Mouse (Mus musculus): Measurements from ENCODE around the gene Cacnb2. TPM values are rescaled to one million over a fixed set of nuclear protein-coding genes. Genes with fewer than 3 reads are reported as not detected.
A peak's percentile ranks its signal among the peaks of the same experiment; 100 is the strongest.

Cacnb2 gene
- polyA plus RNA-seq, 1 experiment from 2014 or later = 7.6 TPM

DNA sequence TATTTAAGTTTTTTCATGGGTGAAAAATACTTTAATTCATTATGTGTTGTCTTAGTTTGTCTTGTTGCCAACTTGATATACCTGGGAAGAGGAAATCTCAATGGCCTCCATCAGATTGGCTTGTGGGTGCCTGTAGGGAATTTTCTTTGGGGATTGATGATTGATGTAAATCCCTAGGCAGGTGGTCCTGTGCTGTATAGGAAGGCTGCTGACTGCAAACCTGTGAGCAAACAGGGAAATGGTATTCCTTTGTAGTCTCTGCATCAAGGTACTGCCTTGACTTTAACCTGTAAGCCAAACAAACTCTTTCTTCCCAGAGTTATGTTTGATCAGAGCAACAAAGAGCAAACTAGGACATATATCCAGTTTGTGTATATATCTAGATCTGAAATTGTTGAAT lies 276.1 kb downstream of the Cacnb2 start:
- Histone ChIP-seq H3K9ac (ENCODE audit: low read depth, low read length) (no peak overlapping the region), H3K4me1 (ENCODE audit: control insufficient read depth, insufficient read depth, low read depth, low read length) (peaks cover 8% of the 10 kb centered on the region; the same call in 1 of the 2 replicates)

DNA sequence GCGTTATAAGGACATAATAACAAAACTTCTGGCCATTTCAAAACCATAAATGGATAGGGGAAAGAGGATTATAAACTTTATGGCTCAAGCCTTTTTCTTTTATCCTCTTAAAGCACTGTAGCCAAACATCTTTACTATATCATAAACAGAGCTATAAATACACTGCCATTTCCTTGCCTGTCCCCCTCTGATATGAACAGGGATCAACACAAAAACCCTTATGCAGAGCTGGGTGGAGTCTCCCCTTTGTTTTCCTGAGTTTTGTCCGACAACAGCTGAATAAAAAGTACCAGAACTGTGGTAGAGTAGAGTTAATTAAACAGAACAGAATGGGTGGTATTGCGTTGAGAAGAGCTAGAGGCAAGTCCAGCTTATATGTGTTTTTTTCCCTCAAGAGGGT lies 280.6 kb downstream of the Cacnb2 start:
- Histone ChIP-seq H3K9me3 (ENCODE audit: control insufficient read depth, low read length) (no peaks in the 10 kb centered on the region), H3K27ac (ENCODE audit: low read depth, low read length) (no peak overlapping the region), H3K4me2 (ENCODE audit: low read length) (no peak overlapping the region), H3K4me1 (ENCODE audit: control insufficient read depth, insufficient read depth, low read depth, low read length) (no peaks in the 10 kb centered on the region), H3K27me3 (replicated peaks; ENCODE audit: control insufficient read depth, insufficient read depth, low read length) (no peaks in the 10 kb centered on the region), H3K9ac (ENCODE audit: low read depth, low read length) (no peak overlapping the region), H3K4me3 (ENCODE audit: low read length) (no peak overlapping the region), H3K36me3 (ENCODE audit: control insufficient read depth, insufficient read depth, low read length) (no peaks in the 10 kb centered on the region)
- 85% methylated on average over 3 of the region's 3 CpGs for WGBS
- ATAC-seq = no peak

More for the DNA sequence above, 276.1 kb downstream of the Cacnb2 start:
- Histone ChIP-seq H3K4me3 (ENCODE audit: low read length) (no peak overlapping the region), H3K9me3 (ENCODE audit: control insufficient read depth, low read length) (no peaks in the 10 kb centered on the region), H3K27me3 (replicated peaks; ENCODE audit: control insufficient read depth, insufficient read depth, low read length) (no peaks in the 10 kb centered on the region), H3K36me3 (ENCODE audit: control insufficient read depth, insufficient read depth, low read length) (no peaks in the 10 kb centered on the region), H3K4me2 (ENCODE audit: low read length) (no peak overlapping the region), H3K27ac (ENCODE audit: low read depth, low read length) (no peak overlapping the region)
- ATAC-seq = no peak

DNA sequence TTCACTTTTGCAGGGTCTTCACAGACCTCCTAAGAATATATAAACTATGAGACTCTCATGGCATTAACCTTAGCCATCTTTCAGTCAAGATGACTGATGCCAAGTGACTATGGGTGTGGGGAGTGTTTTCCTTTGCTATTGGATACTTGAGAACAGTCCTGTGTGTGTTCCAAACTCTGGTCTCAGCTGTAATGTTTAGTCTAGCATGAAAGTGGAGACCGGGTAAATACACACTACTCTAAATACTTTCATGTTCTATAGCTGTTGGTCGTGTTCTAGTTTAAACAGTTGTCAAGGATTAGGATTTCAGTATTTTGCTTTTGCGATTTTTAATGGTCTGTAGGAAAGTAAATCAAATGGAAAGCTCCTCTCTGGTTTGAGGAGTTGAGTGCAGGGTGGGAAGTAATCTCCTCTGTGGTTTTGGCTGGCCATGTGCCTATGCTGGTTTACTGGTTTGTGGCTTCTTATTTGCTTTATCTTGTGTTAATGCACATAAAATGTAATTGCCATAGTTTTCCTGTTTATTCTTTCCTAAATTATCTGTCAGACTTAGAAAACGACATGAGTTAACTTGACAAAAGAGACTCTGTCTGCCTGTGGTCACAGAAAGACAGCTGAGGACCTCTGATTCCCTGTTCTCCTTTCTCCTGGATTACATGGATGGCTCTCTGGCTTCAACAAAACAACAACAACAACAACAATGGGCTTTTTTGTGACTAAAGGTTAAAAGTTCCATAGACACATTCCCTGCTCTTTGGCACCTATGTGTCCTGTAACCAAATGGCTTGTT lies 285.7 kb downstream of the Cacnb2 start:
- Histone ChIP-seq H3K27me3 (replicated peaks; ENCODE audit: control insufficient read depth, insufficient read depth, low read length) (no peaks in the 10 kb centered on the region), H3K4me3 (ENCODE audit: low read length) (no peak overlapping the region), H3K36me3 (ENCODE audit: control insufficient read depth, insufficient read depth, low read length) (no peaks in the 10 kb centered on the region), H3K4me1 (ENCODE audit: control insufficient read depth, insufficient read depth, low read depth, low read length) (no peaks in the 10 kb centered on the region), H3K9me3 (ENCODE audit: control insufficient read depth, low read length) (no peaks in the 10 kb centered on the region), H3K27ac (ENCODE audit: low read depth, low read length) (no peak overlapping the region), H3K4me2 (ENCODE audit: low read length) (no peak overlapping the region), H3K9ac (ENCODE audit: low read depth, low read length) (no peak overlapping the region)
- WGBS = 66% methylated on average over 4 of the region's 4 CpGs
- ATAC-seq = no peak

DNA sequence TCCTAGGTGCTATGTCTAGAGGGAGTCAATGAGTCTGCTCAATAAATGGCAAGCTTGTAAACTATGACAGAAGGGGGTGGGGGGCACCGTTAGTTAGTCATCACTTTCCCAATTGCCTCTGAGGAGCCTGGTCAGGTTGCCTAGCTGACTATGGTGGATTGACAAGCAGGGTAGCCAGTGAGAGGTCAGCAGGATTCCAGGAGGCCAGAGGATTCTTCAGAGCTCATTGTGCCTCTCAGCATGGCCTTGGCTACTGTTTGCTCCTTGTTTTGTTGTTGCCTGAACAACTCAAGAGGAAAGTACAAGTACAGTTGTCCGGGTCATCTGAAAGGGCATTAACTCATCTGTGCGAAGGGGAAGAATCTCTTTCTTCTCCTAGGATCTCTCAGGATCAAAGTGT lies 300.9 kb downstream of the Cacnb2 start:
- ATAC-seq = no peak
- 25% methylated on average over 3 of the region's 3 CpGs for WGBS
- Histone ChIP-seq H3K4me3 (ENCODE audit: low read length) (no peak overlapping the region), H3K9me3 (ENCODE audit: control insufficient read depth, low read length) (no peaks in the 10 kb centered on the region), H3K27ac (ENCODE audit: low read depth, low read length) (no peak overlapping the region), H3K4me1 (ENCODE audit: control insufficient read depth, insufficient read depth, low read depth, low read length) (peaks cover 6% of the 10 kb centered on the region), H3K36me3 (ENCODE audit: control insufficient read depth, insufficient read depth, low read length) (no peaks in the 10 kb centered on the region), H3K4me2 (ENCODE audit: low read length) (no peak overlapping the region), H3K9ac (ENCODE audit: low read depth, low read length) (no peak overlapping the region), H3K27me3 (replicated peaks; ENCODE audit: control insufficient read depth, insufficient read depth, low read length) (no peaks in the 10 kb centered on the region)

DNA sequence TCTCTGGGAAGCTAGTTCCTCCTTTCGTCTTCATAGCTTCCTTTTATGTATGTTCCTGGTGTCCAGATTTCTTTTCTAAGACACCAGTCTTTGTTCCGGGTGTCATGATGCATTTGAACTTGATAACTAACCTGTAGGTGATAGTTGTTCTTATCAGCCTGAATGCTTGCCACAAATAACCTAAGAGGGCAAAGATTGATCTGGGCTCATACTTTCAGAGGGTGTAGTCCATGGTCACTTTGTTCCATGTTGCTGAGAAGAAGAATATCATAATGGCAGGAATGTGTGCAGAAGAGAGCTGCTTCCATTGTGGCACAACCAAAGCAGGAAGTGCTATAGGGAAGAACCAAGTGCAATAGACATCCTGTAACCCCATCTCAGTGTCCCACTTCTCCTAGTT lies 302.0 kb downstream of the Cacnb2 start:
- no peak for ATAC-seq
- peaks cover 6% of the 10 kb centered on the region for H3K4me1 ChIP-seq (ENCODE audit: control insufficient read depth, insufficient read depth, low read depth, low read length)
- no peak overlapping the region for H3K4me3 ChIP-seq (ENCODE audit: low read length)
- H3K27ac ChIP-seq (ENCODE audit: low read depth, low read length) = no peak overlapping the region
- no peak overlapping the region for H3K9ac ChIP-seq (ENCODE audit: low read depth, low read length)
- no peak overlapping the region for H3K4me2 ChIP-seq (ENCODE audit: low read length)
- no peaks in the 10 kb centered on the region for H3K9me3 ChIP-seq (ENCODE audit: control insufficient read depth, low read length)
- no peaks in the 10 kb centered on the region for H3K36me3 ChIP-seq (ENCODE audit: control insufficient read depth, insufficient read depth, low read length)
- WGBS = 86% methylated on average over 2 of the region's 2 CpGs
- H3K27me3 ChIP-seq (replicated peaks; ENCODE audit: control insufficient read depth, insufficient read depth, low read length) = no peaks in the 10 kb centered on the region

DNA sequence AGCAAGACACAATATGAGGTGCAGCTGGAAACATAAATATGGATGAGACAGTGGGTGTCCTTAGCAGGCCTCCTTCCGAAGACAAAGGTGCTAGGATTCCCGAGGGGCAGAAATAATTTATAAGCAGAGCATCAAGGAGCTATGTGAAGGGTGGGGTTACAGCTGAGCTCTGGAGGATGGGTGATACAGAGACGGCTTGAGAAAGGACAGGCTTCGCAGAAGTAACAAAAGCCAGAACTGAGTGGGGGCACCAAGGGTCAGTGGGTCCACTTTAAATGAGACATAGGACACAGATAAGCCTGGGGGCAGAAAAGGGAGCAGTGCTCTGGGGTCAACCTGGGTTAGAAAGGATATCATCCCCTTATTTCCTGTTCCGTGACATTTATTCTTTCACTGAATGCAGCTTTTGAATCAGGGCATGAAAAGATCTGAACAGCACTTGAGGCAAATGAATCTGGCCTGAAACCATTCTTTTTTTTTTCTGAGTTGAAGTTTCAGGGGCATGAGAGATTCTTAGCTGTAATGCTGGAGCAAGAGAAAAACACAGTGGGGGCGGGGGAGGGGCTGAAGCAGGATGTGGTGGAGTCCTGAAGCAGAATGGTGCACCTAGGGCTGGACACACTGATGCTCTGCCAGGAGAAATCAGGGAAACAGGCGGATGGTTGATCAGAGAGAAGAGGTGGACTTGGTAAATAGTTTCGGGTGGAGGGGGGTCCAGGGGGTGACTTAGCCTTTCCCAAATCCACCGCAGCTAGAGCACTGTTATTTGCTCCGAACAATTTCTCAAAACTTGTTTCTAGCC lies 304.4 kb downstream of the Cacnb2 start:
- H3K4me2 ChIP-seq (ENCODE audit: low read length) = no peak overlapping the region
- H3K9me3 ChIP-seq (ENCODE audit: control insufficient read depth, low read length) = no peaks in the 10 kb centered on the region
- no peak overlapping the region for H3K9ac ChIP-seq (ENCODE audit: low read depth, low read length)
- H3K27ac ChIP-seq (ENCODE audit: low read depth, low read length) = no peak overlapping the region
- peaks cover 6% of the 10 kb centered on the region for H3K4me1 ChIP-seq (ENCODE audit: control insufficient read depth, insufficient read depth, low read depth, low read length)
- no peak for ATAC-seq
- no peaks in the 10 kb centered on the region for H3K27me3 ChIP-seq (replicated peaks; ENCODE audit: control insufficient read depth, insufficient read depth, low read length)
- H3K36me3 ChIP-seq (ENCODE audit: control insufficient read depth, insufficient read depth, low read length) = no peaks in the 10 kb centered on the region
- WGBS = 26% methylated on average over 10 of the region's 10 CpGs
- H3K4me3 ChIP-seq (ENCODE audit: low read length) = no peak overlapping the region

DNA sequence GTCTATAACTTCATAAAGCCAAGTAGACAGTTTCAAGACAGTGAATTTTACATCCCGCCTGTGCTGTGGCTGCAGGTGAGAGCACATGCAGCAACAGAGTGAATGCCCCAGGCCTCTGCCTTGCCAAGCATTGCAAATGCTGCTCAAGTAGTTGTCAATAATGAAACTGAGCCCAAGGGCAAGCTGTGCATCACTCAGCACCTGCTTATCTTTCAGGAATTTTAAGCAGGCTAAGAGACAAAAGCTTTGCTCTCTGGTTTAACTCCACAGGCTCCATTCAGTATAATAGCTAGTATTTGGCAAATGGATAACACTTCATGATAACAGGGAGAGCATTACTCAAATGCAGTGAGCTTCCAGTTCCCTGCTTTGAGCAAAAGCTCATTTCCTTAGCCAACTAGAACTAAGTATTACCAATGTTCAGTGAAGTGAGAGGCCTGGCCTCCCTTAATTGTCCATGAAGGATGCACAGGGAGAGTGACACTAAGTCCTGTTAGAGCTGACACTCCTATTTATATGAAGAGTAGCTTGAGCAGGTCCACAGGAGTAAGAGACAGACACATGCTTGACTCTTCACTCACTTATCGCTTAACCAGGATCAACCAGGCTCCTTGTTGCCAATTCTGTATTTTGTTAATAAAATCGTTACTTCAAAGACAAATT lies 314.8 kb downstream of the Cacnb2 start:
- peak overlapping the region; percentile 4; the same call in 1 of the 2 replicates for H3K27ac ChIP-seq (ENCODE audit: low read depth, low read length)
- no peak overlapping the region for H3K4me3 ChIP-seq (ENCODE audit: low read length)
- H3K4me1 ChIP-seq (ENCODE audit: control insufficient read depth, insufficient read depth, low read depth, low read length) = no peaks in the 10 kb centered on the region
- H3K27me3 ChIP-seq (replicated peaks; ENCODE audit: control insufficient read depth, insufficient read depth, low read length) = no peaks in the 10 kb centered on the region
- peak; percentile 73; the same call in 1 of the 2 replicates for ATAC-seq
- H3K9me3 ChIP-seq (ENCODE audit: control insufficient read depth, low read length) = no peaks in the 10 kb centered on the region
- WGBS = 67% methylated on average over 3 of the region's 3 CpGs
- no peaks in the 10 kb centered on the region for H3K36me3 ChIP-seq (ENCODE audit: control insufficient read depth, insufficient read depth, low read length)
- H3K9ac ChIP-seq (ENCODE audit: low read depth, low read length) = no peak overlapping the region
- no peak overlapping the region for H3K4me2 ChIP-seq (ENCODE audit: low read length)

DNA sequence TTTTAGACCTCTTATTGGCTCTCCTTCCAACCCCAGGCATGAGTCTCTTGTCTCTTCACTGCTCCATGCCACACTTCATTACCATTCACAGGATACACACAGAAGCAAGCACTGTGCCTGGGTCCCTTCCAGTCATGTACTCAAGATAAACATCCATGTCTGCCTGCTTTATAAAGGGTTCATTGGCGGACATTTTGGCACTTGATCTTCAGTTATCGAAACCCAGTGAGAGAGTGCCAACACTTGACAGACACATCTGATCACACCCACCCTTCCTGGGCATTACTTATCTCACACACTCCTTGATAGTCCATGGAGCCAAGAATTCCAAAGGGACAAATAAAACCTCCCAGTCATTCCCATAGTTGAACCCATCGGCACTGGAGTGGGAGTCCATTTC lies 327.0 kb downstream of the Cacnb2 start:
- no peak overlapping the region for H3K4me2 ChIP-seq (ENCODE audit: low read length)
- no peaks in the 10 kb centered on the region for H3K27me3 ChIP-seq (replicated peaks; ENCODE audit: control insufficient read depth, insufficient read depth, low read length)
- H3K27ac ChIP-seq (ENCODE audit: low read depth, low read length) = no peak overlapping the region
- no peaks in the 10 kb centered on the region for H3K4me1 ChIP-seq (ENCODE audit: control insufficient read depth, insufficient read depth, low read depth, low read length)
- no peaks in the 10 kb centered on the region for H3K36me3 ChIP-seq (ENCODE audit: control insufficient read depth, insufficient read depth, low read length)
- H3K9ac ChIP-seq (ENCODE audit: low read depth, low read length) = no peak overlapping the region
- H3K9me3 ChIP-seq (ENCODE audit: control insufficient read depth, low read length) = no peaks in the 10 kb centered on the region
- no peak for ATAC-seq
- H3K4me3 ChIP-seq (ENCODE audit: low read length) = no peak overlapping the region
- WGBS = 86% methylated on average over 3 of the region's 3 CpGs

DNA sequence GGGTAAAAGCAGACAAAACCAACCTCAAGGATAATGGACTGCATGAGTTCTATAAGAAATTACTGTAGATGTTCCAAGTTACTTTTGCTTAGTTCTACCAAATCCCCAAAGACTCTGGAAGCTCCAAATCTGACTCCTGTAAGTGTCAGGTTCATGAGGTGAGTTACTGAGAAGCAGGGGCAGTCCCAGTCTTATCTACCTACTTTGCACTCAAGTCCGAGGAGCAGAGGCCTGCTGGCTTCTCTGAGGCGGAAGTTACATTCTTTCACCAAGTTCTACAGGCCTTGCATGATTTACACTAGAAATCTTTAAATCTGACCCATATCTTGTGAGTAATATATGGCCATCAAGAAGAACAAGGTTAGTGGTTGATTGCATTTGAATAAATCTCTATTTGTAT lies 329.1 kb downstream of the Cacnb2 start:
- H3K4me1 ChIP-seq (ENCODE audit: control insufficient read depth, insufficient read depth, low read depth, low read length) = no peaks in the 10 kb centered on the region
- no peak overlapping the region for H3K4me3 ChIP-seq (ENCODE audit: low read length)
- no peak for ATAC-seq
- H3K27ac ChIP-seq (ENCODE audit: low read depth, low read length) = no peak overlapping the region
- 95% methylated on average over 2 of the region's 2 CpGs for WGBS
- H3K36me3 ChIP-seq (ENCODE audit: control insufficient read depth, insufficient read depth, low read length) = no peaks in the 10 kb centered on the region
- H3K4me2 ChIP-seq (ENCODE audit: low read length) = no peak overlapping the region
- no peak overlapping the region for H3K9ac ChIP-seq (ENCODE audit: low read depth, low read length)
- H3K9me3 ChIP-seq (ENCODE audit: control insufficient read depth, low read length) = no peaks in the 10 kb centered on the region
- H3K27me3 ChIP-seq (replicated peaks; ENCODE audit: control insufficient read depth, insufficient read depth, low read length) = no peaks in the 10 kb centered on the region

Data from hindbrain, embryonic 16.5 days (tissue).